Mouse (Mus musculus) kidney, embryonic 16.5 days (tissue): ENCODE measurements around the gene Sned1. TPM values are rescaled to one million over a fixed set of nuclear protein-coding genes. Genes with fewer than 3 reads are reported as not detected.

Experiments used
- ATAC-seq: fragments of 200-750 bp; cut with Nextera tagmentation; 2 replicates; pipeline ENCODE4 v1.8.0; 2017; ENCODE audit warnings: moderate TSS enrichment; ENCODE audit not compliant: low FRiP score, low TSS enrichment
- H3K27ac ChIP-seq: fragments of 300-500 bp; sonication (generic); 2 replicates; pipeline ENCODE4 v1.5.1; 2014; ENCODE audit warnings: low read length
- H3K27me3 ChIP-seq: fragments of 300-500 bp; sonication (generic); 2 replicates; pipeline ENCODE4 v1.6.1; 2014; ENCODE audit warnings: low read length, control low read depth, mixed read lengths; ENCODE audit not compliant: insufficient read depth
- H3K36me3 ChIP-seq: fragments of 300-500 bp; sonication (generic); 2 replicates; pipeline ENCODE4 v1.6.1; 2014; ENCODE audit warnings: low read length, control low read depth, mixed read lengths; ENCODE audit not compliant: insufficient read depth
- H3K4me1 ChIP-seq: fragments of 300-500 bp; sonication (generic); 2 replicates; pipeline ENCODE4 v1.6.1; 2014; ENCODE audit warnings: low read length, control low read depth, mixed read lengths; ENCODE audit not compliant: insufficient read depth
- H3K4me2 ChIP-seq: fragments of 300-500 bp; sonication (generic); replicated peaks from 2 replicates; pipeline ENCODE4 v1.6.1; 2014; ENCODE audit warnings: low read depth, low read length
- H3K4me3 ChIP-seq: fragments of 300-500 bp; sonication (generic); 2 replicates; pipeline ENCODE4 v1.5.1; 2014; ENCODE audit warnings: mild to moderate bottlenecking, low read length
- H3K9ac ChIP-seq: fragments of 300-500 bp; sonication (generic); replicated peaks from 2 replicates; pipeline ENCODE4 v1.6.1; 2014; ENCODE audit warnings: low read length
- H3K9me3 ChIP-seq: fragments of 300-500 bp; sonication (generic); 2 replicates; pipeline ENCODE4 v1.6.1; 2016; ENCODE audit warnings: low read length, control low read depth
- WGBS: fragments of 180-500 bp; shearing (Covaris S2); extraction: QIAGEN DNeasy Blood & Tissue Kit; methylation state at CpG from one replicate; pipeline ENCODE4 v1.1.7; 2014; 5-methylcytosine and 5-hydroxymethylcytosine counted together
- polyA plus RNA-seq: library from polyadenylated mRNA; unstranded; fragments of >200 nt; fragmentation: Nextera tagmentation; extraction: Ambion mirVana; gene quantifications from 2 replicates; pipeline ENCODE4 v1.2.1, GENCODE M21; 2015

The Sned1 gene
- polyA plus RNA-seq, 1 experiment from 2014 or later: 11.1 TPM

DNA sequence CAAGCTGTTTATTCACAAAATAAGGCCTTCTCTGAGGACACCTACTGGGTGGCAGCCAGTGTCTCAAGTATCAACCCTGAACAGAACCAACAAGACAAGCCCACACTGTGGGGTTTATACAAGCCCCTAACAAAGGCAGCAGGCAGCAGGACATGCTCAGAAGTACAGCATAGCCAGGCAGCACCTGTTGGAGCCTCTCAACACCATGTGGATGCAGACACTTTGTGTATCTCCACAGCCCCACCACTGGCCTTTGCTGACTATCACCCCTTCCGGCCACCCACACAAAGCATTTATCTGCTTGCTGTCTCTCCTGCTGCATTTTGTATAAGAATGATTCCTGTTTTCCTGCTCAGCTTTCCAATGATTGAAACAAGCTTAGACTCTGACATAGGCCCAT, 21.9 kb downstream of the Sned1 start:
- Histone ChIP-seq H3K36me3 (no peaks in the 10 kb centered on the region), H3K4me2 (no peak overlapping the region), H3K4me1 (no peaks in the 10 kb centered on the region), H3K9ac (no peak overlapping the region), H3K27me3 (no peaks in the 10 kb centered on the region), H3K4me3 (no peak overlapping the region), H3K27ac (no peak overlapping the region), H3K9me3 (no peaks in the 10 kb centered on the region)
- 95% methylated on average over 1 of the region's 1 CpGs for WGBS
- no peak for ATAC-seq

GRCm38 (mm10) chr1:93267207-93267606, 31.6 kb downstream of the Sned1 start:
- Histone ChIP-seq H3K4me3 (no peak overlapping the region), H3K36me3 (no peaks in the 10 kb centered on the region), H3K4me1 (0 out of 2 replicates have a peak, but pooled peaks cover 5% of the 10 kb centered on the region), H3K4me2 (no peak overlapping the region), H3K9ac (no peak overlapping the region), H3K9me3 (no peaks in the 10 kb centered on the region), H3K27me3 (no peaks in the 10 kb centered on the region), H3K27ac (no peak overlapping the region)
- WGBS: 19% methylated on average over 3 of the region's 3 CpGs
- no peak for ATAC-seq

DNA sequence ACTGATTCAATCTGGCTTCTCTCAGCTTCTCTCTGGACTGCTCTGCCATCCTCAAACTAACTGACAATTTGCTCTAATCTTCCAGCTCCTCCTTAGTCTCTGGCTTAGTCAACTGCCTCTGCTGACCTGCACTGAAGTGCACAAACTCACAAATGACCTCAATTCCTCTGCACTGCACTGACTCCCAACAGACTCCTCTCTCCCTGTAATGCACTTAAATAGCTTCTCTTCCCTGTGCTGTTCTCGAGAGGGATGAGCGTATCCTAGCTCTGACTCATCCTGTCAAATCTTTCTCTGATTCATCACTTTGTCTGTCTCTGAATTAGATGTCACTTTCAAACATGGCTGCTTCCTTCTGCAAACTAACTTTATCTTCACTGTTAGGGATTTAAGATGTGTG, 32.6 kb downstream of the Sned1 start:
- Histone ChIP-seq H3K4me2 (no peak overlapping the region), H3K36me3 (no peaks in the 10 kb centered on the region), H3K9me3 (no peaks in the 10 kb centered on the region), H3K4me1 (0 out of 2 replicates have a peak, but pooled peaks cover 5% of the 10 kb centered on the region), H3K27ac (no peak overlapping the region), H3K4me3 (no peak overlapping the region), H3K9ac (no peak overlapping the region), H3K27me3 (no peaks in the 10 kb centered on the region)
- no peak for ATAC-seq
- 85% methylated on average over 2 of the region's 2 CpGs for WGBS

DNA sequence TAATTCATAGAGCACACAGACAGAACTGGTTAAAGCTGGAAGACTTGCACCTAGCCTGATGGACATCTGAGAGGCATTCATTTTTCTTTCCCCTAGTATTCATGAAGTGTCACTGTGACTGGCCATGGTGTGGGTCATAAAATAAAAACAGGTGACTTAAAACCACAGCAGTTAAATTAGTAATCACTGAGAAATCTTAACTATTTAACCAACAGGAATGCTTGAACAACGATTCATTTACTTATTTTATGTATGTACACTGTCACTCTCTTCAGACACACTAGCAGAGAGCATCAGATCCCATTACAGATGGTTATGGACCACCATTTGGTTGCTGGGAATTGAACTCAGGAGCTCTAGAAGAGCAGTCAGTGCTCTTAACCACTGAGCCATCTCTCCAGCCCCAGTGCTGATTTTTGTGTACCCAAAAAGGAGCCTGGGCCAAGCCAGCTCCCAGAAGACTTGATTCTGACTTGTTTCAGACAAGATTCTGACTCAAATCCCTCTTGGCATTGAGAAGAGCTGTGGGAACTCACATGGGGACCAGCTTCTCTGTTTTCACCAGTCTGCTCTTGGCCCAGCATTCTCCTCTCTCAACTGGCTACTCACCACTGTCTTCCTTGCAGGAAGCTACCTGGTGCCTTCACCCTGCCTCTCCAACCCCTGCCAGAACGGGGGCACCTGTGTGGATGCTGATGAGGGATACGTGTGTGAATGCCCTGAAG, 35.0 kb downstream of the Sned1 start:
- no peak for ATAC-seq
- WGBS: 60% methylated on average over 3 of the region's 3 CpGs
- Histone ChIP-seq H3K4me3 (no peak overlapping the region), H3K4me1 (0 out of 2 replicates have a peak, but pooled peaks cover 5% of the 10 kb centered on the region), H3K36me3 (no peaks in the 10 kb centered on the region), H3K9me3 (no peaks in the 10 kb centered on the region), H3K27me3 (no peaks in the 10 kb centered on the region), H3K9ac (no peak overlapping the region), H3K27ac (no peak overlapping the region), H3K4me2 (no peak overlapping the region)

- no peak overlapping the region for H3K27ac ChIP-seq
- H3K4me2 ChIP-seq: no peak overlapping the region
- 0 out of 2 replicates have a peak, but pooled peaks have one; percentile 28 for ATAC-seq
- H3K9me3 ChIP-seq: no peaks in the 10 kb centered on the region
- H3K9ac ChIP-seq: no peak overlapping the region
- 80% methylated on average over 5 of the region's 6 CpGs for WGBS
- no peaks in the 10 kb centered on the region for H3K36me3 ChIP-seq
- H3K27me3 ChIP-seq: no peaks in the 10 kb centered on the region
- H3K4me3 ChIP-seq: no peak overlapping the region
- H3K4me1 ChIP-seq: 0 out of 2 replicates have a peak, but pooled peaks cover 1% of the 10 kb centered on the region
Measured at GRCm38 (mm10) chr1:93271751-93272150, 36.1 kb downstream of the Sned1 start.

DNA sequence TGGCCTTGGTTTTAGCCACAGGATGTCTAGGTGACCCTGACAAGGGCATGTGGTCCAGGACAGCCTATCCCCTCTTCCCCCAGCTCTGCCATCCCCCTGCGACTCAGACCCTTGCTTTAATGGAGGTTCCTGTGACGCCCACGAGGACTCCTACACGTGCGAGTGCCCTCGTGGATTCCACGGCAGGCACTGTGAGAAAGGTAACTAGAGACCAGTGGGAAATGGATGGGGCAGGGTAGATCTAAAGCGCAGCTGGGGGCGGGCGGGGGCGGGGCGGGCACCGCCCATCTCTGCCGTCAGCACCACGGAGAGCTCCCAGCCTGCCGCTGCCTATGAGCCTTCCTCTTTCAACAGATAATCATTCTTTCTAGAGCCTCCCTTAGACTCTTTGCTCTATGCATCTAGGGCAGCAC, 36.8 kb downstream of the Sned1 start:
- Histone ChIP-seq H3K9ac (no peak overlapping the region), H3K4me1 (no peaks in the 10 kb centered on the region), H3K4me2 (no peak overlapping the region), H3K36me3 (no peaks in the 10 kb centered on the region), H3K27ac (no peak overlapping the region), H3K27me3 (no peaks in the 10 kb centered on the region), H3K4me3 (no peak overlapping the region), H3K9me3 (no peaks in the 10 kb centered on the region)
- 2% methylated on average over 16 of the region's 16 CpGs for WGBS
- peak; percentile 65 for ATAC-seq

DNA sequence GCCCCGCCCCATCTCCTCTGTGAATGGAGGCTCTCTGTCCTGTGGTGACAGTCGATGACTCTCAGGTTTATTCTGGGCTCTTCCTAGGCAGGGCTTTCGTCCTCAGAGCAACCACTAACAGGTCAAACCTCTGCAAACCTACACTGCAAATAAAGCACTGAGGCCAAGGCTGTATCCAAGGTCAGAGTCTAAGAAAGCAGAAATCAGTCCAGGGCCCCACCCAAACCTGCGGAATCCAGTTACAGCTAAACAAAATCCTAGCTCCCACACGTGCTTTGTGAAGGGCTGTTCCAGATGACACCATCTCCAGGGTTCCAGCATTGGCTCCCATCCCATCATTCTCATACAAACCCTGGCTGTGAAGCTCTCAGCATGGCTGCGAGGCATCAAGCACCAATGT, 39.9 kb downstream of the Sned1 start:
- no peak overlapping the region for H3K4me2 ChIP-seq
- no peaks in the 10 kb centered on the region for H3K36me3 ChIP-seq
- WGBS: 66% methylated on average over 6 of the region's 6 CpGs
- no peaks in the 10 kb centered on the region for H3K27me3 ChIP-seq
- no peak overlapping the region for H3K27ac ChIP-seq
- H3K4me3 ChIP-seq: no peak overlapping the region
- no peak for ATAC-seq
- H3K9me3 ChIP-seq: no peaks in the 10 kb centered on the region
- H3K9ac ChIP-seq: no peak overlapping the region
- no peaks in the 10 kb centered on the region for H3K4me1 ChIP-seq

DNA sequence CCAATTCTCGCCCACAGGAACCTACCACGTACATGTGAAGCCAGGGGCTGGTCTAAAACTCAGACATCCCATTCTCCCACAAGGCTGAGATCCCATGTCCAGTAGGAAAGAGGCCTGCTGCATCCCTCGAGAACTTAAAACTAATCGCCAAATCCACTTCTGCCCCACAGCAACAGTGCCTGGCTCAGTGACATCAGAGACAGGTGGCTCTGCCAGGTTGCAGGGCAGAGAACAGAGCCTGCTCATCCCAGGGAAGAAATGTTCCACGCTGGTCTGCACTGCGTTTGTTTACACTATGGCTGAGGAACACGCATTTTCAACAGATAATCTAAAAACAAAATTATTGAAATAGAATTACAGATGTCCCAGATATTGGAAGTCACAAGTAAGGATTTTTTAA, 41.4 kb downstream of the Sned1 start:
- Histone ChIP-seq H3K9me3 (no peaks in the 10 kb centered on the region), H3K4me2 (no peak overlapping the region), H3K27ac (no peak overlapping the region), H3K4me3 (no peak overlapping the region), H3K27me3 (no peaks in the 10 kb centered on the region), H3K9ac (no peak overlapping the region), H3K4me1 (no peaks in the 10 kb centered on the region), H3K36me3 (no peaks in the 10 kb centered on the region)
- 81% methylated on average over 7 of the region's 7 CpGs for WGBS
- ATAC-seq: no peak

GRCm38 (mm10) chr1:93289678-93290214, 54.1 kb downstream of the Sned1 start:
- WGBS: 44% methylated on average over 3 of the region's 3 CpGs
- no peak for ATAC-seq

DNA sequence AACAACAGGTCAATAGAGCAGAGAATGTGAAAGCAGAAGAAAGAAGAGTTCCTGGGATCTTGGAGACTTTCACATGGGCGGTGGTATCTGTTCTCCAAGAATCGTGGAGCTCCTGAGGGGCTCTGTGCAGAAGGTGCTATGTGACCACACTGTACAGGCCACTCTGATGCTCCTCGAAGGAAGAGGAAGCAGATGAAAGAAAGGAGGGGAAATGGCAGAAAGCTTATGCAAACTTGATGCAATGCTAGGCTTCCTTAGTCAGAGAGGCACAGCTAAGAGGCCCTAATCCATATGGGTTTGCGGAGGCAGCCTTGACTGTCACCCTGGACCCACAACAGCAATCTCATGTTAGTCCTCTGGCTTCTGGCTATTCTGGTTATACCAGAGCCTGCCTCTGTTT, 55.3 kb downstream of the Sned1 start:
- Histone ChIP-seq H3K36me3 (peaks cover 14% of the 10 kb centered on the region), H3K9ac (no peak overlapping the region), H3K4me3 (no peak overlapping the region), H3K27me3 (no peaks in the 10 kb centered on the region), H3K27ac (no peak overlapping the region), H3K4me1 (no peaks in the 10 kb centered on the region), H3K9me3 (no peaks in the 10 kb centered on the region), H3K4me2 (no peak overlapping the region)
- no peak for ATAC-seq
- WGBS: 86% methylated on average over 4 of the region's 4 CpGs

More at GRCm38 (mm10) chr1:93289678-93290214, 54.1 kb downstream of the Sned1 start:
- H3K9ac ChIP-seq: no peak overlapping the region
- H3K4me1 ChIP-seq: no peaks in the 10 kb centered on the region
- no peak overlapping the region for H3K4me3 ChIP-seq
- peaks cover 9% of the 10 kb centered on the region; the same call in 1 of the 2 replicates for H3K36me3 ChIP-seq
- H3K27me3 ChIP-seq: no peaks in the 10 kb centered on the region
- no peak overlapping the region for H3K4me2 ChIP-seq
- no peaks in the 10 kb centered on the region for H3K9me3 ChIP-seq
- no peak overlapping the region for H3K27ac ChIP-seq
